Mouse (Mus musculus) frontal cortex, postnatal 36 days (tissue): Measurements from ENCODE around the gene Ptgdr2.

ENCODE experiments used
- DNase-seq, 2 experiments: peaks; one replicate each; pipeline ENCODE4 v3.0.0; 2022; ENCODE audit warnings: low spot score in 2 of 2

Ptgdr2 gene

GRCm38 (mm10) chr19:10935029-10935428, 1.9 kb upstream of the Ptgdr2 start:
- peak in 1 of 2 experiments; percentile 10 for DNase-seq

GRCm38 (mm10) chr19:10936077-10936476, 883 bp upstream of the Ptgdr2 start:
- DNase-seq: no peak

- DNase-seq: no peak
These were observed 1.8 kb downstream of the Ptgdr2 start for GRCm38 (mm10) chr19:10938771-10939170.

GRCm38 (mm10) chr19:10940097-10940800, 3.3 kb downstream of the Ptgdr2 start:
- DNase-seq: peak; percentile 46 to 78

- DNase-seq: peak in 1 of 2 experiments; percentile 15
These were observed 4.0 kb downstream of the Ptgdr2 start for GRCm38 (mm10) chr19:10940801-10941457.

- no peak for DNase-seq
These were observed 7.0 kb downstream of the Ptgdr2 start for GRCm38 (mm10) chr19:10943955-10944354.

- DNase-seq: no peak
These were observed 9.5 kb downstream of the Ptgdr2 start for GRCm38 (mm10) chr19:10946506-10946905.

- no peak for DNase-seq
These were observed 10.3 kb downstream of the Ptgdr2 start for GRCm38 (mm10) chr19:10947219-10947618.

GRCm38 (mm10) chr19:10948416-10948815, 11.5 kb downstream of the Ptgdr2 start:
- no peak for DNase-seq

GRCm38 (mm10) chr19:10949112-10949511, 12.2 kb downstream of the Ptgdr2 start, which contains the start of gene Ccdc86:
Gene Ccdc86 (minus strand): TSS chr19:10949266.
- peak; percentile 97 to 98 for DNase-seq

- no peak for DNase-seq
These were observed 12.6 kb downstream of the Ptgdr2 start for GRCm38 (mm10) chr19:10949558-10949957.

- DNase-seq: peak; percentile 34 to 51
These were observed 15.3 kb downstream of the Ptgdr2 start for GRCm38 (mm10) chr19:10952021-10952939.

- peak in 1 of 2 experiments; percentile 64 for DNase-seq
These were observed 22.4 kb downstream of the Ptgdr2 start for GRCm38 (mm10) chr19:10959085-10959977.

- no peak for DNase-seq
These were observed 23.0 kb downstream of the Ptgdr2 start for GRCm38 (mm10) chr19:10959978-10960346.

- no peak for DNase-seq
These were observed 28.8 kb downstream of the Ptgdr2 start for GRCm38 (mm10) chr19:10965721-10966120.

- DNase-seq: no peak
These were observed 31.6 kb downstream of the Ptgdr2 start for GRCm38 (mm10) chr19:10968578-10968977.

- DNase-seq: no peak
These were observed 33.5 kb downstream of the Ptgdr2 start for GRCm38 (mm10) chr19:10970457-10970856.

GRCm38 (mm10) chr19:10972660-10973059, 35.7 kb downstream of the Ptgdr2 start:
- no peak for DNase-seq

GRCm38 (mm10) chr19:10973187-10973586, 36.2 kb downstream of the Ptgdr2 start:
- no peak for DNase-seq

GRCm38 (mm10) chr19:10974238-10974865, 37.4 kb downstream of the Ptgdr2 start, which contains the start of gene Ms4a10:
Gene Ms4a10 (minus strand): TSS chr19:10974670.
- no peak for DNase-seq

GRCm38 (mm10) chr19:10975187-10975586, 38.2 kb downstream of the Ptgdr2 start:
- no peak for DNase-seq
